Mouse (Mus musculus) embryonic facial prominence, embryonic 13.5 days (tissue): ENCODE measurements around the gene Wdr1. TPM values are rescaled to one million over a fixed set of nuclear protein-coding genes. Genes with fewer than 3 reads are reported as not detected.

ENCODE experiments used
- ATAC-seq: fragments of 200-750 bp; cut with Nextera tagmentation; 2 replicates; pipeline ENCODE4 v1.8.0; 2017; ENCODE audit warnings: low read depth; ENCODE audit not compliant: insufficient number of reproducible peaks, insufficient read depth, low FRiP score, low TSS enrichment
- H3K27ac ChIP-seq: fragments of 300-500 bp; sonication (generic); 2 replicates; pipeline ENCODE4 v1.5.1; 2015; ENCODE audit warnings: moderate library complexity, mild to moderate bottlenecking, inconsistent platforms
- H3K27me3 ChIP-seq: fragments of 300-500 bp; sonication (generic); 2 replicates; pipeline ENCODE4 v1.6.1; 2015; ENCODE audit warnings: mild to moderate bottlenecking, inconsistent platforms
- H3K36me3 ChIP-seq: fragments of 300-500 bp; sonication (generic); 2 replicates; pipeline ENCODE4 v1.6.1; 2015; ENCODE audit warnings: mild to moderate bottlenecking, inconsistent platforms
- H3K4me1 ChIP-seq: fragments of 300-500 bp; sonication (generic); 2 replicates; pipeline ENCODE4 v1.6.1; 2015; ENCODE audit warnings: inconsistent platforms
- H3K4me2 ChIP-seq: fragments of 300-500 bp; sonication (generic); 2 replicates; pipeline ENCODE4 v1.6.1; 2015; ENCODE audit warnings: moderate library complexity, mild to moderate bottlenecking, inconsistent platforms
- H3K4me3 ChIP-seq: fragments of 300-500 bp; sonication (generic); 2 replicates; pipeline ENCODE4 v1.5.1; 2015; ENCODE audit warnings: mild to moderate bottlenecking, inconsistent platforms
- H3K9ac ChIP-seq: fragments of 300-500 bp; sonication (generic); 2 replicates; pipeline ENCODE4 v1.6.1; 2015; ENCODE audit warnings: mild to moderate bottlenecking, inconsistent platforms
- H3K9me3 ChIP-seq: fragments of 300-500 bp; sonication (generic); 2 replicates; pipeline ENCODE4 v1.6.1; 2016; ENCODE audit warnings: inconsistent platforms
- WGBS: fragments of 180-500 bp; shearing (Covaris S2); methylation state at CpG from one replicate; pipeline ENCODE4 v1.1.7; 2015; ENCODE audit warnings: mixed read lengths; 5-methylcytosine and 5-hydroxymethylcytosine counted together
- polyA plus RNA-seq: library from polyadenylated mRNA; unstranded; fragments of >200 nt; fragmentation: Nextera tagmentation; extraction: Ambion mirVana; gene quantifications from 2 replicates; pipeline ENCODE4 v1.2.1, GENCODE M21; 2015

Wdr1 gene
- polyA plus RNA-seq, 1 experiment from 2014 or later: 200 TPM

GRCm38 (mm10) chr5:38543496-38544217 lies 19.4 kb downstream of the Wdr1 start:
- no peak for ATAC-seq
- WGBS: 72% methylated on average over 4 of the region's 4 CpGs
- no peak overlapping the region for H3K27ac ChIP-seq
- H3K9ac ChIP-seq: no peak overlapping the region
- no peak overlapping the region for H3K4me3 ChIP-seq
- no peaks in the 10 kb centered on the region for H3K27me3 ChIP-seq
- H3K9me3 ChIP-seq: no peaks in the 10 kb centered on the region
- no peak overlapping the region for H3K4me2 ChIP-seq
- peaks cover 100% of the 10 kb centered on the region for H3K36me3 ChIP-seq
- peaks cover 14% of the 10 kb centered on the region for H3K4me1 ChIP-seq

GRCm38 (mm10) chr5:38541728-38542127 lies 21.3 kb downstream of the Wdr1 start:
- 86% methylated on average over 3 of the region's 3 CpGs for WGBS
- H3K9me3 ChIP-seq: no peaks in the 10 kb centered on the region
- no peaks in the 10 kb centered on the region for H3K27me3 ChIP-seq
- H3K9ac ChIP-seq: no peak overlapping the region
- H3K4me3 ChIP-seq: no peak overlapping the region
- no peak for ATAC-seq
- H3K4me2 ChIP-seq: no peak overlapping the region
- peaks cover 13% of the 10 kb centered on the region; the same call in 1 of the 2 replicates for H3K4me1 ChIP-seq
- H3K27ac ChIP-seq: no peak overlapping the region
- peaks cover 100% of the 10 kb centered on the region for H3K36me3 ChIP-seq

GRCm38 (mm10) chr5:38540898-38541297 lies 22.1 kb downstream of the Wdr1 start:
- H3K9ac ChIP-seq: no peak overlapping the region
- 78% methylated on average over 1 of the region's 1 CpGs for WGBS
- no peak overlapping the region for H3K4me2 ChIP-seq
- no peaks in the 10 kb centered on the region for H3K27me3 ChIP-seq
- no peak overlapping the region for H3K4me3 ChIP-seq
- no peak for ATAC-seq
- no peaks in the 10 kb centered on the region for H3K9me3 ChIP-seq
- H3K4me1 ChIP-seq: peaks cover 13% of the 10 kb centered on the region; the same call in 1 of the 2 replicates
- no peak overlapping the region for H3K27ac ChIP-seq
- peaks cover 100% of the 10 kb centered on the region for H3K36me3 ChIP-seq

GRCm38 (mm10) chr5:38538508-38538907 lies 24.5 kb downstream of the Wdr1 start:
- H3K4me2 ChIP-seq: no peak overlapping the region
- no peak overlapping the region for H3K27ac ChIP-seq
- H3K9me3 ChIP-seq: no peaks in the 10 kb centered on the region
- 86% methylated on average over 8 of the region's 8 CpGs for WGBS
- no peak overlapping the region for H3K4me3 ChIP-seq
- H3K9ac ChIP-seq: no peak overlapping the region
- no peak for ATAC-seq
- peaks cover 100% of the 10 kb centered on the region for H3K36me3 ChIP-seq
- no peaks in the 10 kb centered on the region for H3K27me3 ChIP-seq
- H3K4me1 ChIP-seq: 0 out of 2 replicates have a peak, but pooled peaks cover under 1% of the 10 kb centered on the region

GRCm38 (mm10) chr5:38537845-38538244 lies 25.2 kb downstream of the Wdr1 start:
- Histone ChIP-seq H3K36me3 (peaks cover 98% of the 10 kb centered on the region), H3K4me2 (no peak overlapping the region), H3K9ac (no peak overlapping the region), H3K27me3 (no peaks in the 10 kb centered on the region), H3K4me1 (no peaks in the 10 kb centered on the region), H3K4me3 (no peak overlapping the region), H3K9me3 (no peaks in the 10 kb centered on the region), H3K27ac (no peak overlapping the region)
- 94% methylated on average over 4 of the region's 4 CpGs for WGBS
- no peak for ATAC-seq

- Histone ChIP-seq H3K4me3 (no peak overlapping the region), H3K27me3 (no peaks in the 10 kb centered on the region), H3K36me3 (peaks cover 98% of the 10 kb centered on the region), H3K4me2 (no peak overlapping the region), H3K9me3 (no peaks in the 10 kb centered on the region), H3K27ac (no peak overlapping the region), H3K4me1 (no peaks in the 10 kb centered on the region), H3K9ac (no peak overlapping the region)
- 86% methylated on average over 3 of the region's 3 CpGs for WGBS
- no peak for ATAC-seq
Measured at GRCm38 (mm10) chr5:38536822-38537221, 26.2 kb downstream of the Wdr1 start.

- H3K36me3 ChIP-seq: peaks cover 98% of the 10 kb centered on the region
- 80% methylated on average over 4 of the region's 4 CpGs for WGBS
- H3K27me3 ChIP-seq: no peaks in the 10 kb centered on the region
- no peak overlapping the region for H3K27ac ChIP-seq
- no peaks in the 10 kb centered on the region for H3K9me3 ChIP-seq
- H3K9ac ChIP-seq: no peak overlapping the region
- ATAC-seq: no peak
- no peaks in the 10 kb centered on the region for H3K4me1 ChIP-seq
- no peak overlapping the region for H3K4me2 ChIP-seq
- no peak overlapping the region for H3K4me3 ChIP-seq
Measured at GRCm38 (mm10) chr5:38532084-38532483, 30.9 kb downstream of the Wdr1 start.

- Histone ChIP-seq H3K27ac (no peak overlapping the region), H3K9ac (no peak overlapping the region), H3K4me3 (no peak overlapping the region), H3K4me2 (no peak overlapping the region), H3K27me3 (no peaks in the 10 kb centered on the region), H3K9me3 (no peaks in the 10 kb centered on the region), H3K4me1 (no peaks in the 10 kb centered on the region), H3K36me3 (peaks cover 91% of the 10 kb centered on the region)
- ATAC-seq: no peak
- 80% methylated on average over 6 of the region's 6 CpGs for WGBS
Measured at GRCm38 (mm10) chr5:38529724-38530428, 33.1 kb downstream of the Wdr1 start.

- Histone ChIP-seq H3K4me1 (no peaks in the 10 kb centered on the region), H3K4me3 (no peak overlapping the region), H3K36me3 (peaks cover 24% of the 10 kb centered on the region), H3K4me2 (no peak overlapping the region), H3K9ac (no peak overlapping the region), H3K9me3 (no peaks in the 10 kb centered on the region), H3K27ac (no peak overlapping the region), H3K27me3 (no peaks in the 10 kb centered on the region)
- 93% methylated on average over 5 of the region's 5 CpGs for WGBS
- no peak for ATAC-seq
Measured at GRCm38 (mm10) chr5:38522977-38523376, 40.0 kb downstream of the Wdr1 start.

- 34% methylated on average over 1 of the region's 1 CpGs for WGBS
- ATAC-seq: no peak
Measured at GRCm38 (mm10) chr5:38520838-38521237, 42.2 kb downstream of the Wdr1 start.

GRCm38 (mm10) chr5:38516267-38516666 lies 46.8 kb downstream of the Wdr1 start:
- H3K36me3 ChIP-seq: no peaks in the 10 kb centered on the region
- H3K27ac ChIP-seq: no peak overlapping the region
- no peaks in the 10 kb centered on the region for H3K4me1 ChIP-seq
- H3K9me3 ChIP-seq: no peaks in the 10 kb centered on the region
- ATAC-seq: no peak
- H3K9ac ChIP-seq: no peak overlapping the region
- H3K27me3 ChIP-seq: no peaks in the 10 kb centered on the region
- H3K4me2 ChIP-seq: no peak overlapping the region
- 63% methylated on average over 6 of the region's 6 CpGs for WGBS
- no peak overlapping the region for H3K4me3 ChIP-seq

More at GRCm38 (mm10) chr5:38520838-38521237, 42.2 kb downstream of the Wdr1 start:
- Histone ChIP-seq H3K4me1 (no peaks in the 10 kb centered on the region), H3K4me3 (no peak overlapping the region), H3K36me3 (peaks cover 3% of the 10 kb centered on the region; the same call in 1 of the 2 replicates), H3K27ac (no peak overlapping the region), H3K27me3 (no peaks in the 10 kb centered on the region), H3K9me3 (no peaks in the 10 kb centered on the region), H3K4me2 (no peak overlapping the region), H3K9ac (no peak overlapping the region)

- H3K27ac ChIP-seq: no peak overlapping the region
- WGBS: 11% methylated on average over 2 of the region's 2 CpGs
- H3K9me3 ChIP-seq: no peaks in the 10 kb centered on the region
- no peak overlapping the region for H3K4me2 ChIP-seq
- no peaks in the 10 kb centered on the region for H3K36me3 ChIP-seq
- no peak overlapping the region for H3K9ac ChIP-seq
- no peaks in the 10 kb centered on the region for H3K27me3 ChIP-seq
- no peak for ATAC-seq
- H3K4me1 ChIP-seq: no peaks in the 10 kb centered on the region
- H3K4me3 ChIP-seq: no peak overlapping the region
Measured at GRCm38 (mm10) chr5:38512991-38513390, 50.0 kb downstream of the Wdr1 start.
